Mouse (Mus musculus): ENCODE measurements at regions not wholly inside any gene's neighbourhood (a gene's known extent, or its start where the extent isn't known, plus 50 kb on each side); places are given as distances from the start of the nearest gene placed in this dataset.

DNA sequence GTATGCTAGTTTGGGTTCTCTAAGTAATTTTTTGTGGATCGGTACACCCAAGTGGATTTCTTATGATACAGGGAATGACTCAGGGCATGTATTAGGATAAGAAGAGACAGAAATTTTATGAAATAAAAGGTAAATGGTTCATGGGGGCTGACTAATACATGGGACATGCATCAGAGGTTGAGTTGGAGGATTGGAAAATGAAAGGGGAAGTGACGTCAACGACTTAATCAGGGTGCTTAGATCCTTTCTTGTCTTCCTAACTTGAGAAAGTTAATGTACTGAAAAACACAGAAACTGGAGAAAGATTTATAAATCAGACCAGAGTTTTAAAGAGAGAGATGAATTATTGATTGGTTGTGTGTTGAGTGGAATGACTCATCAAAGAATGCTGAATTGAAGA, 193.8 kb downstream of the Rassf9 start:
- no peak for DNase-seq (ENCODE audit: extremely low spot score, low spot score)

DNA sequence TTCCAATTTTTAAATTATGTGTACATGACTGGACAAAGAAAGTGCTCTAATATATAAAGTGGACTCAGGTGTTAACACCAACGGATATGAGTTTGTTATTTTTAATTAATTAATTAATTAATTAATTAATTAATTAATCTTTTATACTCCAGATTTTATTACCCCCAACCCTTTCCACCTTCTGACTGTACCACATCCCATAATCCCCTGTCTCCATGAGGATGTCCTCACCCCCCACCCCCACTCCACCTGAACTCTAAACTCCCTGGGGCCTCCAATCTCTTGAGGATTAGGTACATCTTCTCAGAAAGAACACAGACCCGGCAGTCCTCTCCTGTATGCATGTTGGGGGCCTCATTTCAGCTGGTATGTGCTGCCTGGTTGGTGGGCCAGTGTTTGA, 182.8 kb downstream of the Rassf9 start:
- DNase-seq (ENCODE audit: extremely low spot score, low spot score): no peak

DNA sequence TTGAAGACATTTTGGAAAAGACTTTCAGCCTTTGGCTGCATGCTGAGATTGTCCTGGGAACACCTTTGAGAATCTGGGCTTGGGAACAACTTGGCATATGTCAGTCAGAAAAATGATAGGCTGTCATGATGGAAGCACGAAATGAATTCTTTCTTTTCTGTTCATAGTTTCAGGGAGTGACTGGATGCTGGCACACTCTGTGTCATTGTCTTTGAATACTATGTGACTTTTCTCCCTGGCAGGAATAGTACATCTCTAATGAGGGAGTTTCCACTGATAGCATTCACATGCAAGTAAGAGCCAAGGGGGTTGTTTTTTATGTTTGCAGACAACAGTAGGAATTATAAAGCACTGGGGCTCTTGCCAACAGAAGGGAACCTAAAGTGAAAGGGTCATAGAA, 177.9 kb downstream of the Rassf9 start:
- DNase-seq (ENCODE audit: extremely low spot score, low spot score): no peak

DNA sequence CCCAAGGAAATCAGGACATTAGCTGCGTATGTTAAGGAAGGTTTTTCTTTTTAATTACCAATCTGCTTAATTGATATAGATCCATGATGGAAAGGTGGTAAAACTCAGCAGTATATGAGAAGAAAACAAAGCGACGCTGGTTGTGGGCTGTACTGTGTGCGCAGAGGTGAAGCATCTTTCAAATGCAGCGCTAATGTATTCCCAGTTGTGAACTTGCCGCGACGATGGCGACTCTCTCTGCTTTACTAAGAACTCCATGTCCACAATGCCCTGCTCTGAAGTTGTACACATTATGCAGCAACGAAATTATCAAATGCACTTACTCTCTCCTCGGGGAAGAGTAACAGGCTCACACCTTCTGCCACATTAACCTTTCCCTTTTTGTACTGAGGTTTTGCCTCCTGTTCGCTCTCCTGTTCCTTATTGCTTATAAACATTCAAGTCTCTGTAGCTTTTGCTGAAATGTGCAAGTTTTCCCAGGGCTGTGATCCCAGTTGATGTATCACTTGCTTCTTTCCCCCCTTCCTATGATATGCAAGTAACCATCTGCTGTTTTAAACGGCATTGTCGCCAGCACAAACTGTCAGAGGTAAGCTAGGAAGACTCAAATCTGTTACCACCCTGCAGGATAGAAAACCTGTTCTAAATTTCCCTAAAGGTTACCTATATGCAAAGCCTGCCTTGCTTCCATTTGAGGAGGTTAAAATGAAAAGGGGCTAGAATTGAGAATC, 174.8 kb downstream of the Rassf9 start:
- no peak for DNase-seq (ENCODE audit: extremely low spot score, low spot score)

DNA sequence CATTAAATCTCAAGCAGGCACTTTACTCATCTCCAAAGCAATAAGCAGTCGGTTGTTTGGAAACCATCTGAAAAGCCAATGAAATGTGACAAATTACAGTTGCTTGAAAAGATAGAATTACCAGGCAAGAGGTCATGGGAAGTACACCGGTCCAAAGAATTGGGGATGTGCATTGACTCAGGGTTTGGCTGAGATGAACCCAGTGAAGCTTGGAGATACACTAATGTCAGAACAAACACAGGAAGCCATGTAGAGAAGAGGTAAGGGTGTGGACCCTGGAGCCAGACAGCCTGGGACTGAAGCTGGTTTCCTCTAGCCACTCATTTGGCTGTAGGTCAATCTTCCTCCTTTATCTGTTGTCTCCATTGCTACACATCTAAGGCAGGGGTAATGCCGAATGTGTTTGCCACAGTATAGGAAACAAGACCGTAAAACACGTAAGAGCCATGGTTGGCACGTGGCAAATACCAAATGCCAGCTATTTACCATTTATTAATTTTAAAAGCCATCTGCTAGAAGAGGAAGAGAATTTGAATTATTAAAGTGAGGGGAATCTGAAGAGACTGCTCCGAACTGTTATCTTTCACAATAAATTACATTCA, 173.9 kb downstream of the Rassf9 start:
- no peak for DNase-seq (ENCODE audit: extremely low spot score, low spot score)

DNA sequence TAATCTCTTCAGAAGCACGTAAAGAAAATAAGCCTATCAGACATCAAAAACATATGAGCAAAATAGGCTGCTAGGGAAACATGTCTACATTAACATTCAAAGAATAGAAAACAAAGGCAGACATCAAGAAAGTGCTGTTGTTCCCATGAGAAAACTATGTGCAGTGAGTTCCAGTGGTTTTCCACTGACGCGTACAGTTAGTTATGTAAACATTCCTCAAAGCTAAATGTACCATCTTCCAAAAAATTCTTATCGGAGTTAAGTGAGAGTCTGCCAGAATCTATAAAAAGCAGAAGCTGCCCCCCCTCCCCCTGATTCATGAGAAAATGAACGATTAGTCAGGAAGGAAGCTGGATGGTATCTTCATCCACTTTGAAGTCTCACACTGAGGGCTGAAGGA, 155.3 kb downstream of the Rassf9 start:
- no peak for DNase-seq (ENCODE audit: extremely low spot score, low spot score)

DNA sequence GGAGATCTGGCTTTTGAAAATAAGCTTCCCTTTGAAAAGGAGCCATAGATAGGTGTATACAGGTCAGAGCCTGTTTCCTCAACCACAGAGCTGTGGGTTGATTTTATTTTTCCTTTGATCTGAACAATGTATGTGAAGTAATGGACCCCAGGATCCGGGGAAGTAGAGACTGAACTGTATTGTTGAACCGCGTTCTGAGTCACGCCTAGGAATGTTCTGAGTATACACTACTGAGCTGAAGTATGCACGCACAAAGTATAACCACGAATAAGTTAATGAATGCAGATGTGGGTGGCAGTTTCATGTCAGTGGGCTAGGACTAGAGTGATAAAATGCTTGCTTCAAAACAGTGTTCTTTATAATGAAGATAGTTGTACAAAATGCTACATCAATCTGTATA, 147.7 kb downstream of the Rassf9 start:
- DNase-seq (ENCODE audit: extremely low spot score, low spot score): no peak

DNA sequence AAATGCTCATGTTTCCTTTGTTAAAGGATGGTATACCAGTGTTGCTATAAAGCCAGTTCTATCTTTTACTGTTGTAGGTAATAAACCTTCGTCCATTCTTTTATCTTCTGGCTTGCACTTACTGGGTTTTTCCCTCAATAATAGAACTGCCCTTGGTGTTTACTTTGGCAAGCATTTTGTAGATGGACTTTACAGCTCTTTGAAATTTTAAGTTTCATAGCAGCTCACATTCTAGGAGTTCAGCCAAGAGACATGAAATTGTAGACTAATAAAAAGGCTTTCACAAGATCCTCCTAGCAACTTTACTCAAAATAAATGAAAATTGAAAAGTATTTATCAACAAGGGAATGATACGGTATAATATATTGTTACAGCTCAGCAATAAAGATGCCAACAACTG, 124.5 kb downstream of the Rassf9 start:
- DNase-seq (ENCODE audit: extremely low spot score, low spot score): no peak

DNA sequence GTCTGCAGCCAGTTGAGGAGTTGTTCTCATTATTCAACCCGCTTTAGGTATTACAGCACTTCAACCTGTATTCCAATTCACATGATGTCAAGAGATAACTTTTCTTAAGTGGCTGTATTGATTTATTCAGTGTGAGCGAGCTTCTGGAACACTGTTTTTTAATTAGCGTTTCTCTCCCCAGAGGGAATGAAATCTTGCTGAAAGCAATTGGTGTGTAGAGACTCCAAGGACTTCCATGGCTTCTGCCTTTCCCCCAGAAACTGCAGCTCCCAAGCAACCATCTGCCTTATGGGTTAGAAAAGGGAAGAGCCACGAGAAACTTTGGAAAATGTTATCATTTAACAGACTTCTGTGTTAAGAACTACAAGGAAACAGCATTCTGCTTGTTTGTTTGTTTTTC, 121.4 kb downstream of the Rassf9 start:
- no peak for DNase-seq (ENCODE audit: extremely low spot score, low spot score)

DNA sequence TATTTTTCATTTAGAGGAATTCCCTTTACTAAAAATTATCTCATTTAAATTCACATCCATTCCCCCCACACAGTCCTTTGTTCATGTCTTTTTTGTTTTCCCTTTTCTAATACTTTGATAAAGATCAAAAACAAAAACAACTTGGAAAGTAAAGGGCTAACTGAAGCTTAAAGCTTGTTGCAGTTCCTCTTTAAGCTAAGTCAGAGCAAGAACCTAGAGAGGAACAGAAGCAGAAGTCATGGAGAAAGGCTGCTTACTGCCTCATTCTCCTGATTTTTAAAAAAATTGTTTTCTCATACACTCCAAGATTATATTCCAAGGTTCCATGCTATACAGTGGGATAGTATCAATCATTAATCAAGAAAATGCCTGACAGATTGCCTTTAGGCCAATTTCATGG, 116.6 kb downstream of the Rassf9 start:
- DNase-seq (ENCODE audit: extremely low spot score, low spot score): no peak

DNA sequence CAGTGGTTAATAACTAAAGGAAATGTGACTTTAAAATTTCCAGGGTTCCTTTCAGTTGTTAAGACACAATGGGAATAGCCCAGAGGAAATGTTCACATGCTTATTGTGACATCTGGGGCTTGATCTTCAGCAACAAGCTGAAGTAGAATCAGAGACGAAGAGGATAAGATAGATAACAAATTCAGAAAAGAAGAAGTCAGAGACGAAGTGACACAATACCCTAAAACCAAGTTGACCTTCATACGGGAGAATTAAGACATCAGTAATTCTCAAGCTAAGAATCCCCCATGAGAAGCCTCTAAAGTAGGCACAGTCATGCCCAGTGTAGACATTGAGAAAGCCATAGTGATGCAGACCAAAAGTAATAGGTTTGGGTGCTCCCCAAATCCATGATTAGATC, 111.9 kb downstream of the Rassf9 start:
- no peak for DNase-seq (ENCODE audit: extremely low spot score, low spot score)

DNA sequence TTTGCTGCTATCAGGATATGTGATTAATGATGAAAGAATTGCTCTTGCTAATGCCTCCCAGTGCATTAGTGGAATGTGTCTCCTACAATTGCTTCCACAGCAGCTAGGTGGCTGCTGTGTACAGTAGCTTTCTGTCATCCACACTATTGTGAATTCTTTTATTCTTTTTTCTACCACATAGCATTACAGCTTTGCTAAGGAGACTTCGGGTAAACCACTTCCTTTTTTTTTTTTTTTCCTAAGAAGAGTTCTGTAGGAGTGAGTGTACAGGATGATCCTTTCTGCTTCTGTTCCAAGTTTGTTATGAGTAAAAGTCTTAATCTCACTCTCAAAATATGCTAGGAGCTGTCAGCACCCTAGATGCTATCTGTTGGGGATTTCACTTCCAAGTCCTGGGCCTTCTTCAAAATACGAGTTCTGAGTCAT, 110.6 kb downstream of the Rassf9 start:
- no peak for DNase-seq (ENCODE audit: extremely low spot score, low spot score)

DNA sequence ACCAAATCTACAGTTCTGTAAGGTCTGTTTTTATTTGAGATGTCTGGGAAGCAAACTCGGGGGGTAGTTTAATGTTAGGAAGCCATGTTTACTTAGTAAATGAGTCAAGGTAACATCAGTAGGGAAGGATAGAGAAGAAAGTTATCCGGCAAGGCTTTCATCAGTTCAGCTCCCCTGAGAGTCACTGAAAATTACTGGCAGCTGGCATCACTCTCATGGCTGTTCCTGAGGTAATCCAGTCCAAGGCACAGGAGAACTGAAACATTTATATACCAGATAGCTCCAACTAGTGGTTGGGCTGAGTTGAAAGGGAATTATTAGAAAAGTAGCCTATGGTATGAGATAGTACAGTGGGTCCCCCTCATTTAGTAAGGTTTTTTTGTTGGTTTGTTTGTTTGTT, 106.7 kb downstream of the Rassf9 start:
- DNase-seq (ENCODE audit: extremely low spot score, low spot score): no peak

DNA sequence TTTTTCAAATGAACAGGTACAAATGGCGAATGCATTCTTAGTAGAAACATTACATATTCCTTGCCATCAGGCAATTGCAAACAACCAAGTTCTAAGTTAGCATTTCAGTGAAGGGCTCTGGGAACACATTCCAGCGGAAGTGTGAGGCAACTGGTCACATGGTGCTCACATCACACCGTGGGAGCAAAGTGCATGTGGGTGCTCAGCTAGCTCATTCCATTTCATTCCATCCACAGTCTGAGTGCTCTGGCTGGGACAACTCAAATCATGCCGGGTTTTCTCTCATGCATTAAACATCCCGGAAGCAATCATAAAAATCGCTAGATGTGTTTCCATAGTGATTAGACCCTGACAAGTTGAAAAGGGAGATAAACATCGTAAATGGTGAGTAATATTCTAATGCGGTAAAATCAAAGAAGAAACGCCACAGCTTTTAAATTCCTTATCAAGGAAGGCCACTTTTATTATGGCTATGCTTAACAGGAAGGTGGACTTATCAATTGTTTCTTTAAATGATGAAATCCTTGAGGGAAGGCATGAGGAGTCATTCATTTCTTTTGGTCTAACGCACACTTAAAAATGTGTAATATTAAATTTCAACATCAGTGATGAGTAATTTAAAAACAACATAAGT, 104.1 kb downstream of the Rassf9 start:
- no peak for DNase-seq (ENCODE audit: extremely low spot score, low spot score)
